Mouse (Mus musculus): Measurements from ENCODE around the gene Gm11549. TPM values are rescaled to one million over a fixed set of nuclear protein-coding genes. Genes with fewer than 3 reads are reported as not detected.

The Gm11549 gene
- 0.35 and 0.40 TPM in 2 replicates for polyA plus RNA-seq (2012; rRNA removed)

- TF ChIP-seq POLR2A (IDR thresholded peaks at IDR 0.05; ENCODE audit: borderline replicate concordance, extremely low read depth, insufficient read depth, insufficient read length, poor library complexity, severe bottlenecking) (no peak), CTCF (IDR thresholded peaks at IDR 0.05; ENCODE audit: borderline replicate concordance, extremely low read depth, insufficient read depth, insufficient read length) (no peak)
- peak; percentile 66 for DNase-seq (ENCODE audit: low read depth)
Observed at GRCm38 (mm10) chr3:36521073-36522060, at the start of gene Gm11549. TSS of gene Gm11549 (minus strand) at chr3:36521813.

- TF ChIP-seq CTCF (IDR thresholded peaks at IDR 0.05; ENCODE audit: borderline replicate concordance, extremely low read depth, insufficient read depth, insufficient read length) = no peak
- TF ChIP-seq POLR2A (IDR thresholded peaks at IDR 0.05; ENCODE audit: borderline replicate concordance, extremely low read depth, insufficient read depth, insufficient read length, poor library complexity, severe bottlenecking) = no peak
- DNase-seq (ENCODE audit: low read depth) = no peak
Observed at GRCm38 (mm10) chr3:36569836-36570235, 48.2 kb upstream of the Gm11549 start.

- DNase-seq (ENCODE audit: low read depth) = no peak
- TF ChIP-seq CTCF (IDR thresholded peaks at IDR 0.05; ENCODE audit: borderline replicate concordance, extremely low read depth, insufficient read depth, insufficient read length) = no peak
- no peak for TF ChIP-seq POLR2A (IDR thresholded peaks at IDR 0.05; ENCODE audit: borderline replicate concordance, extremely low read depth, insufficient read depth, insufficient read length, poor library complexity, severe bottlenecking)
Observed at GRCm38 (mm10) chr3:36563666-36564065, 42.1 kb upstream of the Gm11549 start.

- TF ChIP-seq POLR2A (IDR thresholded peaks at IDR 0.05; ENCODE audit: borderline replicate concordance, extremely low read depth, insufficient read depth, insufficient read length, poor library complexity, severe bottlenecking) (no peak), CTCF (IDR thresholded peaks at IDR 0.05; ENCODE audit: borderline replicate concordance, extremely low read depth, insufficient read depth, insufficient read length) (no peak)
- no peak for DNase-seq (ENCODE audit: low read depth)
Observed at GRCm38 (mm10) chr3:36559606-36560005, 38.0 kb upstream of the Gm11549 start.

GRCm38 (mm10) chr3:36557601-36558000, 36.0 kb upstream of the Gm11549 start:
- no peak for DNase-seq (ENCODE audit: low read depth)
- TF ChIP-seq POLR2A (IDR thresholded peaks at IDR 0.05; ENCODE audit: borderline replicate concordance, extremely low read depth, insufficient read depth, insufficient read length, poor library complexity, severe bottlenecking) (no peak), CTCF (IDR thresholded peaks at IDR 0.05; ENCODE audit: borderline replicate concordance, extremely low read depth, insufficient read depth, insufficient read length) (no peak)

GRCm38 (mm10) chr3:36552406-36553047, 30.9 kb upstream of the Gm11549 start, which contains the start of gene Exosc9:
TSS of gene Exosc9 (plus strand) at chr3:36552606.
- DNase-seq (ENCODE audit: low read depth) = peak; percentile 97
- TF ChIP-seq CTCF (IDR thresholded peaks at IDR 0.05; ENCODE audit: borderline replicate concordance, extremely low read depth, insufficient read depth, insufficient read length) (no peak), POLR2A (IDR thresholded peaks at IDR 0.05; ENCODE audit: borderline replicate concordance, extremely low read depth, insufficient read depth, insufficient read length, poor library complexity, severe bottlenecking) (peak; percentile 63; the same call in 1 of the 2 replicates)

- no peak for DNase-seq (ENCODE audit: low read depth)
- no peak for TF ChIP-seq POLR2A (IDR thresholded peaks at IDR 0.05; ENCODE audit: borderline replicate concordance, extremely low read depth, insufficient read depth, insufficient read length, poor library complexity, severe bottlenecking)
- no peak for TF ChIP-seq CTCF (IDR thresholded peaks at IDR 0.05; ENCODE audit: borderline replicate concordance, extremely low read depth, insufficient read depth, insufficient read length)
Observed at GRCm38 (mm10) chr3:36551851-36552384, 30.3 kb upstream of the Gm11549 start.

- DNase-seq (ENCODE audit: low read depth) = peak; percentile 78
- TF ChIP-seq CTCF (IDR thresholded peaks at IDR 0.05; ENCODE audit: borderline replicate concordance, extremely low read depth, insufficient read depth, insufficient read length) (no peak), POLR2A (IDR thresholded peaks at IDR 0.05; ENCODE audit: borderline replicate concordance, extremely low read depth, insufficient read depth, insufficient read length, poor library complexity, severe bottlenecking) (no peak)
Observed at GRCm38 (mm10) chr3:36551343-36551742, 29.7 kb upstream of the Gm11549 start.

- TF ChIP-seq CTCF (IDR thresholded peaks at IDR 0.05; ENCODE audit: borderline replicate concordance, extremely low read depth, insufficient read depth, insufficient read length) (no peak), POLR2A (IDR thresholded peaks at IDR 0.05; ENCODE audit: borderline replicate concordance, extremely low read depth, insufficient read depth, insufficient read length, poor library complexity, severe bottlenecking) (no peak)
- no peak for DNase-seq (ENCODE audit: low read depth)
Observed at GRCm38 (mm10) chr3:36544961-36545360, 23.3 kb upstream of the Gm11549 start.

- TF ChIP-seq POLR2A (IDR thresholded peaks at IDR 0.05; ENCODE audit: borderline replicate concordance, extremely low read depth, insufficient read depth, insufficient read length, poor library complexity, severe bottlenecking) (no peak), CTCF (IDR thresholded peaks at IDR 0.05; ENCODE audit: borderline replicate concordance, extremely low read depth, insufficient read depth, insufficient read length) (no peak)
Observed at GRCm38 (mm10) chr3:36541399-36541798, 19.8 kb upstream of the Gm11549 start.

GRCm38 (mm10) chr3:36540756-36541155, 19.1 kb upstream of the Gm11549 start:
- TF ChIP-seq CTCF (IDR thresholded peaks at IDR 0.05; ENCODE audit: borderline replicate concordance, extremely low read depth, insufficient read depth, insufficient read length) (no peak), POLR2A (IDR thresholded peaks at IDR 0.05; ENCODE audit: borderline replicate concordance, extremely low read depth, insufficient read depth, insufficient read length, poor library complexity, severe bottlenecking) (no peak)

More at GRCm38 (mm10) chr3:36541399-36541798, 19.8 kb upstream of the Gm11549 start:
- DNase-seq (ENCODE audit: low read depth) = no peak

More at GRCm38 (mm10) chr3:36540756-36541155, 19.1 kb upstream of the Gm11549 start:
- no peak for DNase-seq (ENCODE audit: low read depth)
